Mouse (Mus musculus): ENCODE measurements around the gene Grem2. TPM values are rescaled to one million over a fixed set of nuclear protein-coding genes. Genes with fewer than 3 reads are reported as not detected.

Gene Grem2
- total RNA-seq, 4 experiments from 2014 or later = 12.3 to 15.6 (median 13.2) TPM

DNA sequence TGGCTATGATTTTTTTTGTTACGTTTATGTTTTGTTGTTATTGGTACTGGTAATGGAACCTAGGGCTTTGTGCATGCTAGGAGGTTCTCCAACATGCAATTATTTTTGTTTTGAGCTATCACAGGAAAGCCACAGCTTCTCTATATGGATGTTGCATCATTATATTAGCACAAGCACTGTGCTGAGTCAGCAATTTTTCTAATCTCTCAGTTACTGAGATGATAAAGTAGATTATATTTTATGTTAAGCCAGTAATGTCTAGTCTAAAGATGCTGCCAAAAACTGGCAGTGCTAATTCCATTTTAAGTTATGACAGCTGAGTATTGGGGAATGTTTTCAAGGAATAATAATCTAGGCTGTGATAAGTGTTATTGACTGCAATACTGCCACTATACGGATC, 133.0 kb downstream of the Grem2 start:
- no peak for DNase-seq (ENCODE audit: low spot score in 2 of 2)
